ENCODE assay signal across 10 mouse cellular contexts in genomic region chr11:24141479-24142251, GRCm38 (mm10).
DNase-seq lines count a peak whose midpoint lies in the region; ATAC-seq and TF ChIP-seq lines count a peak whose summit lies in the region.
"Had no signal": no experiment of that assay in that cellular context is flagged by ENCODE, and none has a peak within 500 bp of the region (broad histone marks: within the 10 kb centered on the region; RNA-seq: fewer than 3 reads in every experiment).

No protein-coding gene starts in this region.

- H3K27me3 ChIP-seq in forebrain, embryonic 11.5 days (ENCODE audit: control insufficient read depth, insufficient read depth, low read length), result no peaks in the 10 kb centered on the region
- no peaks in the 10 kb centered on the region for H3K27me3 ChIP-seq in liver, embryonic 12.5 days (replicated peaks)

- peaks cover 23% of the 10 kb centered on the region for H3K4me1 ChIP-seq in bone marrow, adult 2 months (ENCODE audit: control insufficient read depth, insufficient read depth, low read length)
- no peaks in the 10 kb centered on the region for H3K4me1 ChIP-seq in forebrain, embryonic 11.5 days (replicated peaks; ENCODE audit: control insufficient read depth, insufficient read depth, low read length)
- peaks cover 90% of the 10 kb centered on the region for H3K4me1 ChIP-seq in liver, embryonic 12.5 days

- H3K9me3 ChIP-seq in forebrain, embryonic 11.5 days (ENCODE audit: control insufficient read depth, low read length), result no peaks in the 10 kb centered on the region
- no peaks in the 10 kb centered on the region for H3K9me3 ChIP-seq in liver, embryonic 12.5 days (replicated peaks)

- H3K36me3 ChIP-seq in forebrain, embryonic 11.5 days (ENCODE audit: control insufficient read depth, insufficient read depth, low read length), result peaks cover 3% of the 10 kb centered on the region; the same call in 1 of the 2 replicates
- H3K36me3 ChIP-seq in liver, embryonic 12.5 days, result peaks cover 91% of the 10 kb centered on the region

- no peak for ATAC-seq in forebrain, embryonic 11.5 days (replicated peaks; ENCODE audit: low FRiP score)
- no peak for ATAC-seq in liver, embryonic 12.5 days

- H3K9ac ChIP-seq in forebrain, embryonic 11.5 days (ENCODE audit: low read length), result no peak overlapping the region
- H3K9ac ChIP-seq in liver, embryonic 12.5 days, result no peak overlapping the region

- no peak overlapping the region for H3K4me2 ChIP-seq in forebrain, embryonic 11.5 days (ENCODE audit: low read depth, low read length, severe bottlenecking)
- no peak overlapping the region for H3K4me2 ChIP-seq in liver, embryonic 12.5 days

- H3K4me3 ChIP-seq in bone marrow, adult 2 months (replicated peaks; ENCODE audit: control insufficient read depth, low read depth, low read length), result no peak overlapping the region
- no peak overlapping the region for H3K4me3 ChIP-seq in forebrain, embryonic 11.5 days (ENCODE audit: low read depth, low read length)
- H3K4me3 ChIP-seq in liver, embryonic 12.5 days, result no peak overlapping the region
- H3K4me3 ChIP-seq: heart, adult 2 months had no signal

- intact Hi-C loops in left cerebral cortex, postnatal 36 days (cut with DNase I), result loop anchor here (5.0 kb wide), 1 partner anchor 44 kb away; no protein-coding TSS in a partner anchor

- peak; percentile 30 for DNase-seq in left cerebral cortex, adult 11 months (ENCODE audit: low spot score)
- no peak for DNase-seq in left cerebral cortex, postnatal 36 days (ENCODE audit: low spot score in 2 of 2)
- DNase-seq in forebrain, embryonic 11.5 days (ENCODE audit: low spot score), result peak; percentile 46
- DNase-seq in adrenal gland, postnatal 14 days, result no peak
- DNase-seq in kidney, adult 9 months, result no peak
- no peak for DNase-seq in frontal cortex, postnatal 25 days (ENCODE audit: low spot score in 2 of 2)
- DNase-seq: kidney, adult 11 months had no signal

- no peak for TF ChIP-seq POLR2A in bone marrow, adult 2 months (IDR thresholded peaks at IDR 0.05; ENCODE audit: borderline replicate concordance, control insufficient read depth, low read depth, low read length)

- H3K27ac ChIP-seq in bone marrow, adult 2 months (ENCODE audit: control insufficient read depth, insufficient read depth, low read depth, low read length, poor library complexity), result peak overlapping the region; percentile 72
- no peak overlapping the region for H3K27ac ChIP-seq in forebrain, embryonic 11.5 days (ENCODE audit: low read depth, low read length)
- peak overlapping the region; percentile 59; the same call in 1 of the 2 replicates for H3K27ac ChIP-seq in liver, embryonic 12.5 days
- H3K27ac ChIP-seq: heart, adult 2 months had no signal

- TF ChIP-seq CTCF in bone marrow, adult 2 months (IDR thresholded peaks at IDR 0.05; ENCODE audit: control insufficient read depth, insufficient read depth, low read length), result no peak

- 52% methylated on average over 10 of the region's 10 CpGs for WGBS in bone marrow, adult 2 months
- WGBS in forebrain, embryonic 11.5 days, result 67% methylated on average over 10 of the region's 10 CpGs
- 73% methylated on average over 10 of the region's 10 CpGs for WGBS in liver, embryonic 12.5 days (ENCODE audit: insufficient replicate concordance)

Comparison
In these comparisons a context has a peak if more than half of its experiments do, and no peak if none do; other contexts are left out.
1. DNase-seq: peak in left cerebral cortex, adult 11 months (single experiment) and forebrain, embryonic 11.5 days (single experiment); none in left cerebral cortex, postnatal 36 days (0 of 2), adrenal gland, postnatal 14 days (single experiment), kidney, adult 9 months (single experiment) and frontal cortex, postnatal 25 days (0 of 2).